In the genomic region with DNA sequence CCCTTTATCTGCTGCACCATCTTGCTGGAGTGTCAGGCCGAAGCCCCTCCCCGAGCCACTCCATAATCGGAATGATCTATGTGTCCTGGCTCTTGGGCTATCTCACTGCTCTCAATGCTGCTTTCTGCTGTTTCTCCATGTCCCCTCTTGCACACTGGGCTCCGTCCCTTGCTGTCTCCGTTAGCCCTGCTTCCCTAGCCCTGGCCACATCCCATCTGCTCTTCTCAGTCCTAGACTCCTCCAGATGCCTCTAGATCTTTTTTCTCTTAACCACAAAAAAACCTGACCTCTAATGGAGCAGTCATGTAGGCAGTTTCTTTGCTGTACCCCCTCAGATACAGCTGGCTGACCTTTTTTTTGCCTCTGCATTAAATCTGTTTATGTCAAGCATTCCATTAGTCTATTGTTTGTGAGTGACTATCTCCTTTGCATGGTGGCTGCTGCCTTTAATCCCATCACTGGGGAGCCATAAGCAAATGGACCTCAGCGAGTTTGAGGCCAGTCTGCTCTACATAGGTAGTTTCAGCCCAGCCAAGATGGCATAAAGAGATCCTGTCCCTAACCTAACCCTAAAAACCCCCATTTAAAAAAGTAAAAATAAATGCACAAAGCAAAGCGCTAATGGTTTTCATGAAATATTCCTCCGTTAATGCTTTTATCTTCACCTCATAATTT, we compare ENCODE assay signal across 15 mouse cellular contexts. TPM values are rescaled to one million over a fixed set of nuclear protein-coding genes. Genes with fewer than 3 reads are reported as not detected.
A peak's percentile ranks its signal among the peaks of the same experiment; 100 is the strongest.
DNase-seq lines count a peak whose midpoint lies in the region; ATAC-seq lines count a peak whose summit lies in the region.
"Had no signal": no experiment of that assay in that cellular context is flagged by ENCODE, and none has a peak within 500 bp of the region (broad histone marks: within the 10 kb centered on the region; RNA-seq: fewer than 3 reads in every experiment).

No protein-coding gene starts in this region.

- H3K9me3 ChIP-seq in kidney, embryonic 15.5 days (replicated peaks), result no peaks in the 10 kb centered on the region
- no peaks in the 10 kb centered on the region for H3K9me3 ChIP-seq in hindbrain, embryonic 11.5 days (ENCODE audit: control insufficient read depth, low read length)
- H3K9me3 ChIP-seq in midbrain, embryonic 13.5 days, result no peaks in the 10 kb centered on the region
- H3K9me3 ChIP-seq: embryonic facial prominence, embryonic 13.5 days; heart, embryonic 13.5 days had no signal

- H3K4me1 ChIP-seq in kidney, embryonic 15.5 days, result no peaks in the 10 kb centered on the region
- no peaks in the 10 kb centered on the region for H3K4me1 ChIP-seq in hindbrain, embryonic 11.5 days (replicated peaks; ENCODE audit: control insufficient read depth, insufficient read depth, low read length)
- H3K4me1 ChIP-seq in midbrain, embryonic 13.5 days (replicated peaks), result peaks cover 16% of the 10 kb centered on the region
- H3K4me1 ChIP-seq: embryonic facial prominence, embryonic 13.5 days; heart, embryonic 13.5 days; liver, embryonic 12.5 days had no signal

- H3K9ac ChIP-seq in kidney, embryonic 15.5 days, result no peak overlapping the region
- no peak overlapping the region for H3K9ac ChIP-seq in hindbrain, embryonic 11.5 days (ENCODE audit: low read depth, low read length)
- no peak overlapping the region for H3K9ac ChIP-seq in midbrain, embryonic 13.5 days (replicated peaks)
- H3K9ac ChIP-seq: embryonic facial prominence, embryonic 13.5 days; heart, embryonic 13.5 days; liver, embryonic 12.5 days had no signal

- no peak for DNase-seq in kidney, postnatal 25 days
- peak; percentile 25 for DNase-seq in hindbrain, embryonic 11.5 days (ENCODE audit: low spot score)
- DNase-seq in layer of hippocampus, adult 8-10 months (ENCODE audit: low spot score in 2 of 2), result no peak
- no peak for DNase-seq in c-Kit-positive CD71-positive TER-119-positive erythroid progenitor cells, embryonic 14.5 days (ENCODE audit: low spot score)
- DNase-seq in cerebellum, adult 11 months, result no peak
- DNase-seq: adrenal gland, adult 2 months; cerebellum, adult 9-11 months; lung, postnatal 10 days had no signal

- no peak for ATAC-seq in kidney, embryonic 15.5 days (replicated peaks; ENCODE audit: low FRiP score)
- peak; percentile 60 for ATAC-seq in hindbrain, embryonic 11.5 days (ENCODE audit: low FRiP score)
- peak; percentile 77 for ATAC-seq in midbrain, embryonic 13.5 days
- no peak for ATAC-seq in frontal cortex, adult (ENCODE audit: low TSS enrichment)
- ATAC-seq: liver, embryonic 12.5 days had no signal

- 0 out of 2 replicates have a peak overlapping the region, but pooled peaks have one; percentile 14 for H3K4me2 ChIP-seq in kidney, embryonic 15.5 days
- no peak overlapping the region; the same call in 1 of the 2 replicates for H3K4me2 ChIP-seq in hindbrain, embryonic 11.5 days (replicated peaks; ENCODE audit: low read depth, low read length)
- H3K4me2 ChIP-seq in midbrain, embryonic 13.5 days (replicated peaks), result peak overlapping the region; percentile 29
- H3K4me2 ChIP-seq: embryonic facial prominence, embryonic 13.5 days; heart, embryonic 13.5 days; liver, embryonic 12.5 days had no signal

- H3K4me3 ChIP-seq in kidney, embryonic 15.5 days (replicated peaks), result no peak overlapping the region
- no peak overlapping the region for H3K4me3 ChIP-seq in hindbrain, embryonic 11.5 days (ENCODE audit: low read depth, low read length)
- no peak overlapping the region for H3K4me3 ChIP-seq in midbrain, embryonic 13.5 days (replicated peaks)
- H3K4me3 ChIP-seq: embryonic facial prominence, embryonic 13.5 days; heart, embryonic 13.5 days; liver, embryonic 12.5 days had no signal

- WGBS in kidney, embryonic 15.5 days, result 58% methylated on average over 8 of the region's 8 CpGs
- 59% methylated on average over 8 of the region's 8 CpGs for WGBS in hindbrain, embryonic 11.5 days
- 23% methylated on average over 8 of the region's 8 CpGs for WGBS in midbrain, embryonic 13.5 days

- no peaks in the 10 kb centered on the region for H3K36me3 ChIP-seq in kidney, embryonic 15.5 days
- no peaks in the 10 kb centered on the region for H3K36me3 ChIP-seq in hindbrain, embryonic 11.5 days (ENCODE audit: control insufficient read depth, insufficient read depth, low read length)
- no peaks in the 10 kb centered on the region for H3K36me3 ChIP-seq in midbrain, embryonic 13.5 days
- H3K36me3 ChIP-seq: embryonic facial prominence, embryonic 13.5 days; heart, embryonic 13.5 days; liver, embryonic 12.5 days had no signal

- H3K27ac ChIP-seq in kidney, embryonic 15.5 days, result no peak overlapping the region
- H3K27ac ChIP-seq in hindbrain, embryonic 11.5 days (ENCODE audit: low read depth, low read length), result peak overlapping the region; percentile 56
- peak overlapping the region; percentile 91 for H3K27ac ChIP-seq in midbrain, embryonic 13.5 days
- H3K27ac ChIP-seq: embryonic facial prominence, embryonic 13.5 days; heart, embryonic 13.5 days; liver, embryonic 12.5 days had no signal

- H3K27me3 ChIP-seq in kidney, embryonic 15.5 days, result no peaks in the 10 kb centered on the region
- H3K27me3 ChIP-seq in hindbrain, embryonic 11.5 days (ENCODE audit: control insufficient read depth, insufficient read depth, low read length), result no peaks in the 10 kb centered on the region
- H3K27me3 ChIP-seq in midbrain, embryonic 13.5 days, result no peaks in the 10 kb centered on the region
- H3K27me3 ChIP-seq: CH12.LX; embryonic facial prominence, embryonic 13.5 days; heart, embryonic 13.5 days; liver, embryonic 12.5 days had no signal

RNA-seq across cellular contexts. Expression of gene Slc16a14, which starts 45.5 kb away (rescaled TPM):
- polyA plus RNA-seq in kidney, embryonic 15.5 days (2015; fragmentation: Nextera tagmentation; extraction: Ambion mirVana), result 0.37 and 0.47 TPM in 2 replicates
- 1.8 and 2.9 TPM in 2 replicates for polyA plus RNA-seq in hindbrain, embryonic 11.5 days (2014; fragmentation: Nextera tagmentation; extraction: Ambion mirVana)
- polyA plus RNA-seq in midbrain, embryonic 13.5 days (2015; fragmentation: Nextera tagmentation; extraction: Ambion mirVana), result 18.9 and 20.6 TPM in 2 replicates
- 10 to 100 TPM; 12.7 to 15.3 (median 13.3) TPM for total RNA-seq in layer of hippocampus, adult 8-10 months (2022)

RNA-seq across cellular contexts. Expression of gene Trip12, which starts 49.2 kb away (rescaled TPM):
- polyA plus RNA-seq in kidney, embryonic 15.5 days (2015; fragmentation: Nextera tagmentation; extraction: Ambion mirVana), result 61.5 and 65.3 TPM in 2 replicates
- polyA plus RNA-seq in hindbrain, embryonic 11.5 days (2014; fragmentation: Nextera tagmentation; extraction: Ambion mirVana), result 92.1 and 105 TPM in 2 replicates
- 78.5 and 85.0 TPM in 2 replicates for polyA plus RNA-seq in midbrain, embryonic 13.5 days (2015; fragmentation: Nextera tagmentation; extraction: Ambion mirVana)
- 100 to 1,000 TPM; 183 to 241 (median 215) TPM for total RNA-seq in layer of hippocampus, adult 8-10 months (2022)

RNA-seq across cellular contexts. Expression of gene Fbxo36, which starts 49.8 kb away (rescaled TPM):
- 10.4 and 11.1 TPM in 2 replicates for polyA plus RNA-seq in kidney, embryonic 15.5 days (2015; fragmentation: Nextera tagmentation; extraction: Ambion mirVana)
- polyA plus RNA-seq in hindbrain, embryonic 11.5 days (2014; fragmentation: Nextera tagmentation; extraction: Ambion mirVana), result 12.0 and 13.0 TPM in 2 replicates
- polyA plus RNA-seq in midbrain, embryonic 13.5 days (2015; fragmentation: Nextera tagmentation; extraction: Ambion mirVana), result 6.5 and 8.5 TPM in 2 replicates
- 1 to 10 TPM; 1.7 to 5.4 (median 3.5) TPM for total RNA-seq in layer of hippocampus, adult 8-10 months (2022)

Comparison
In these comparisons a context has a peak if more than half of its experiments do, and no peak if none do; other contexts are left out.
1. ATAC-seq: peak in hindbrain, embryonic 11.5 days (single experiment) and midbrain, embryonic 13.5 days (single experiment); none in kidney, embryonic 15.5 days (single experiment) and frontal cortex, adult (single experiment).